Mouse (Mus musculus): Measurements from ENCODE around the gene Slc24a5.
A peak's percentile ranks its signal among the peaks of the same experiment; 100 is the strongest.
"Not testable (repeated sequence)": the region's sequence is repeated elsewhere in the genome, so short reads cannot be mapped to it uniquely, and the experiment has no call there.

Slc24a5 gene

GRCm38 (mm10) chr2:125067894-125068293 lies at the start of gene Slc24a5:
Slc24a5 (plus strand) TSS chr2:125068124.
- DNase-seq = no peak

GRCm38 (mm10) chr2:125024386-125024785 lies 43.5 kb upstream of the Slc24a5 start:
- no peak for DNase-seq

- no peak for DNase-seq
These were observed 41.4 kb upstream of the Slc24a5 start for GRCm38 (mm10) chr2:125026358-125027000.

- DNase-seq = no peak
These were observed 37.3 kb upstream of the Slc24a5 start for GRCm38 (mm10) chr2:125030591-125030990.

GRCm38 (mm10) chr2:125031111-125031510 lies 36.8 kb upstream of the Slc24a5 start:
- no peak for DNase-seq

- no peak for DNase-seq
These were observed 36.2 kb upstream of the Slc24a5 start for GRCm38 (mm10) chr2:125031562-125032257.

- DNase-seq = no peak
These were observed 35.5 kb upstream of the Slc24a5 start for GRCm38 (mm10) chr2:125032258-125032973.

- no peak for DNase-seq
These were observed 34.7 kb upstream of the Slc24a5 start for GRCm38 (mm10) chr2:125033042-125033743.

- no peak for DNase-seq
These were observed 12.5 kb upstream of the Slc24a5 start for GRCm38 (mm10) chr2:125055316-125055903.

- DNase-seq = no peak
These were observed 10.6 kb upstream of the Slc24a5 start for GRCm38 (mm10) chr2:125057250-125057815.

GRCm38 (mm10) chr2:125061451-125061850 lies 6.5 kb upstream of the Slc24a5 start:
- DNase-seq = no peak

- no peak for DNase-seq
These were observed 5.0 kb upstream of the Slc24a5 start for GRCm38 (mm10) chr2:125062944-125063343.

- DNase-seq = no peak
These were observed 551 bp upstream of the Slc24a5 start for GRCm38 (mm10) chr2:125067373-125067772.

GRCm38 (mm10) chr2:125068696-125069095 lies 772 bp downstream of the Slc24a5 start:
- DNase-seq = no peak

GRCm38 (mm10) chr2:125073056-125073780 lies 5.3 kb downstream of the Slc24a5 start:
- DNase-seq = no peak

GRCm38 (mm10) chr2:125083879-125084278 lies 16.0 kb downstream of the Slc24a5 start:
- no peak for DNase-seq

GRCm38 (mm10) chr2:125088757-125089156 lies 20.8 kb downstream of the Slc24a5 start:
- DNase-seq = no peak

- not testable (repeated sequence) for DNase-seq
These were observed 24.2 kb downstream of the Slc24a5 start for GRCm38 (mm10) chr2:125092123-125092522.

- peak in 1 of 2 experiments; percentile 5 for DNase-seq
These were observed 36.6 kb downstream of the Slc24a5 start for GRCm38 (mm10) chr2:125104491-125104890.

GRCm38 (mm10) chr2:125106536-125106935 lies 38.6 kb downstream of the Slc24a5 start:
- not testable (repeated sequence) for DNase-seq

GRCm38 (mm10) chr2:125119381-125120110 lies 51.6 kb downstream of the Slc24a5 start:
- no peak for DNase-seq
